Mouse (Mus musculus): Measurements from ENCODE around the gene Orai3. TPM values are rescaled to one million over a fixed set of nuclear protein-coding genes. Genes with fewer than 3 reads are reported as not detected.

Gene Orai3
- polyA plus RNA-seq, 1 experiment from 2014 or later: 4.8 TPM

DNA sequence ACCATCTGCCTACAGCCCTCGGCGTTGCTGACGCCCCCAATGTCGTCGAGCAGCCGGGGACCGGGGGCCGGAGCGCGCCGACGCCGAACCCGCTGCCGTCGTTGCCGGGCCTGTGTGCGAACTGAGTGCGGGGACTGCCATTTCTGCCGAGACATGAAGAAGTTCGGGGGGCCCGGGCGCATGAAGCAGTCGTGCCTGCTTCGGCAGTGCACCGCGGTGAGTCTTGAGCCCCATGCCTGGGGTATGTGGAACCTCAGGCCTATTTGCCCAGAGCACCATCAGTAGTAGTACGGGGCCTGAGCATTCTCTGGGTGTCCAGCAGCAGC, 21.4 kb upstream of the Orai3 start:
- WGBS: 92% methylated on average over 28 of the region's 28 CpGs
- peaks cover 24% of the 10 kb centered on the region for H3K4me1 ChIP-seq
- H3K4me2 ChIP-seq: peak overlapping the region; percentile 89
- H3K9ac ChIP-seq: peak overlapping the region; percentile 93; the same call in 1 of the 2 replicates
- H3K4me3 ChIP-seq: peak overlapping the region; percentile 93; the same call in 1 of the 2 replicates
- no peak overlapping the region for H3K27ac ChIP-seq
- ATAC-seq: no peak
- no peaks in the 10 kb centered on the region for H3K9me3 ChIP-seq (replicated peaks)
- H3K36me3 ChIP-seq (ENCODE audit: poor library complexity, severe bottlenecking): peaks cover 52% of the 10 kb centered on the region
- no peaks in the 10 kb centered on the region for H3K27me3 ChIP-seq

DNA sequence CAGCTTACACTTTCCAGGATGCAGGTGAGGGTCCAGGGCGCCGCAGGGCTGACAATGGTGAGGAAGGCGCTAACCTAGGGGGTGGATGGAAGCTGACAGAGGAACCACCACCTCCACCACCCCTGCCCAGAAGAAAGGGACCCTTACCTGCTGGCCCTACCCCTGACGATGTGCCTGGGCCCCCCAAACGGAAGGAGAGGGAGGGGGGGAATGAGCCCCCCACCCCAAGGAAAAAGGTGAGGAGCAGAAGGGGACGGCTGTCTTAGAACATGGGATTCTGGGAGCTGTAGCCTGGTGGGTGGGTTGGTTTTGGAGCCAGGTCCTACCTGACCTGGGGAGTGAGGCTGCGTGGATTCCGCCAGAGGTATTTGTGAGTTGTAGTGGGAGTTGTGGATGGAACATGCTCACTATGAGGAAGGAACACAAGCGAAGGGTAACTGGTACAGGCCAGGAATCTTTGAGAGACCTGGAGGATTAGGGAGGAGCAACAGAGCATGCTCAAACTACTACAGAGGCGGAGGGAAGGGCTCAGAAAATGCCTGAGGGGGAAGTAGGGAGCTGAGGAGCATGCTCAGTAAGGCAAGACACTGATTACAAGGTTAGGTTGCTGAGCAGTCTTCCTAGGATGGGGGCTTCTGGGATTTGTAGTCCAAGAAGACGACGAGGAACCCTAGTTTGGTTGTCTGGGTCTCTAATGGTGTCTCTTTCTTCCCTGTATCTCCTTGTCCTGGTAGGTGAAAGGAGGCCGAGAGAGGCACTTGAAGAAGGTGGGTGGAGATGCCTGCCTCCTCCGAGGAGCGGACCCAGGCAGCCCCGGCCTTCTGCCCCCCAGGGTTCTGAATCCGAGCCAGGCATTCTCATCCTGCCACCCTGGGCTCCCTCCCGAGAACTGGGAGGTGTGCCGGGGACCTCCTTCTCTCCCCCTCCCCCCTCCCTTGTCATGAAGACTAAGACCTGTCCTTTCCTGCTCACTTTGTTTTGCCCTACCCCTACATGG, 19.2 kb upstream of the Orai3 start:
- ATAC-seq: no peak
- peaks cover 21% of the 10 kb centered on the region for H3K4me1 ChIP-seq
- H3K9ac ChIP-seq: no peak overlapping the region
- no peaks in the 10 kb centered on the region for H3K9me3 ChIP-seq (replicated peaks)
- 0 out of 2 replicates have a peak overlapping the region, but pooled peaks have one; percentile 0 for H3K4me3 ChIP-seq
- H3K27ac ChIP-seq: no peak overlapping the region
- 87% methylated on average over 18 of the region's 19 CpGs for WGBS
- peaks cover 74% of the 10 kb centered on the region for H3K36me3 ChIP-seq (ENCODE audit: poor library complexity, severe bottlenecking)
- H3K27me3 ChIP-seq: no peaks in the 10 kb centered on the region
- no peak overlapping the region for H3K4me2 ChIP-seq

DNA sequence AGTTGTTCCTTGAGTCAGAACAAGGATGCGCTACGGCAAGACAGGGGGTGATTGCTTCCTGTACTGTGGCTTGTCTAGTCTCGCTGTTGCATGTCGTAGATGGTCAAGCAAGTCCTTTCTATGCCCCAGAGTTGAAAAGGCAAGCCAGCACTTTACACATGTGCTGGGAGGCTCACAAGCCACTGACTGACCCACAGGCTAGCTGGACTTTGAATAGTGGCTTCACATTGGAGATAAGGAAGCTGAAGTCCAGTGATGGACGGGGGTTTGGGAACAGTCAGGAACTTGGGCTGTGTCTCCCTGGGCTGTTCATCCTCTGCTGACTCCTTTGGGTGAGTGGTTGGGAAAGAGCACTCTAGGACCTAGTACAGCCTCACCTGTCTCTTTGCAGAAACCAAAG, 18.0 kb upstream of the Orai3 start:
- 96% methylated on average over 5 of the region's 5 CpGs for WGBS
- H3K4me3 ChIP-seq: no peak overlapping the region
- H3K9me3 ChIP-seq (replicated peaks): no peaks in the 10 kb centered on the region
- no peak overlapping the region for H3K4me2 ChIP-seq
- H3K27ac ChIP-seq: no peak overlapping the region
- no peak for ATAC-seq
- no peaks in the 10 kb centered on the region for H3K27me3 ChIP-seq
- peaks cover 86% of the 10 kb centered on the region for H3K36me3 ChIP-seq (ENCODE audit: poor library complexity, severe bottlenecking)
- H3K9ac ChIP-seq: no peak overlapping the region
- peaks cover 21% of the 10 kb centered on the region for H3K4me1 ChIP-seq

DNA sequence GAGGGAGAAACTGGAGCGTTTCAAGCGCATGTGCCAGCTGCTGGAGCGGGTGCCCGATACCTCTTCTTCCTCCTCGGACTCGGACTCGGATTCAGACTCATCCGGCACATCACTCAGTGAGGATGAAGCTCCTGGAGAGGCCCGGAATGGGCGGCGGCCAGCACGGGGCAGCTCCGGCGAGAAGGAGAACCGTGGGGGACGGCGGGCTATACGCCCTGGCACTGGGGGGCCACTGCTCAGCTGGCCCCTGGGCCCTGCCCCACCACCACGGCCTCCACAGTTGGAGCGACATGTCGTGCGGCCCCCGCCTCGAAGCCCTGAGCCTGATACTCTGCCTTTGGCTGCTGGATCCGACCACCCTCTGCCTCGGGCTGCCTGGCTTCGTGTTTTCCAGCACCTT, 17.5 kb upstream of the Orai3 start:
- WGBS: 93% methylated on average over 27 of the region's 27 CpGs
- no peaks in the 10 kb centered on the region for H3K27me3 ChIP-seq
- no peak overlapping the region for H3K4me3 ChIP-seq
- 0 out of 2 replicates have a peak overlapping the region, but pooled peaks have one; percentile 4 for H3K9ac ChIP-seq
- peaks cover 90% of the 10 kb centered on the region for H3K36me3 ChIP-seq (ENCODE audit: poor library complexity, severe bottlenecking)
- H3K4me1 ChIP-seq: peaks cover 20% of the 10 kb centered on the region
- ATAC-seq: no peak
- no peaks in the 10 kb centered on the region for H3K9me3 ChIP-seq (replicated peaks)
- no peak overlapping the region for H3K27ac ChIP-seq
- no peak overlapping the region for H3K4me2 ChIP-seq

GRCm38 (mm10) chr7:127753158-127753557, 16.5 kb upstream of the Orai3 start:
- Histone ChIP-seq H3K9ac (no peak overlapping the region), H3K4me3 (no peak overlapping the region), H3K27ac (no peak overlapping the region), H3K4me2 (no peak overlapping the region), H3K27me3 (no peaks in the 10 kb centered on the region), H3K9me3 (replicated peaks) (no peaks in the 10 kb centered on the region), H3K36me3 (ENCODE audit: poor library complexity, severe bottlenecking) (peaks cover 100% of the 10 kb centered on the region), H3K4me1 (peaks cover 9% of the 10 kb centered on the region; the same call in 1 of the 2 replicates)
- WGBS: 78% methylated on average over 5 of the region's 5 CpGs
- no peak for ATAC-seq

- H3K4me1 ChIP-seq: peaks cover 9% of the 10 kb centered on the region; the same call in 1 of the 2 replicates
- H3K9ac ChIP-seq: no peak overlapping the region
- H3K4me2 ChIP-seq: no peak overlapping the region
- no peaks in the 10 kb centered on the region for H3K9me3 ChIP-seq (replicated peaks)
- ATAC-seq: no peak
- 90% methylated on average over 7 of the region's 7 CpGs for whole genome bisulfite sequencing
- no peaks in the 10 kb centered on the region for H3K27me3 ChIP-seq
- H3K36me3 ChIP-seq (ENCODE audit: poor library complexity, severe bottlenecking): peaks cover 100% of the 10 kb centered on the region
- H3K4me3 ChIP-seq: no peak overlapping the region
- no peak overlapping the region for H3K27ac ChIP-seq
Measured at GRCm38 (mm10) chr7:127753741-127754140, 15.9 kb upstream of the Orai3 start.

DNA sequence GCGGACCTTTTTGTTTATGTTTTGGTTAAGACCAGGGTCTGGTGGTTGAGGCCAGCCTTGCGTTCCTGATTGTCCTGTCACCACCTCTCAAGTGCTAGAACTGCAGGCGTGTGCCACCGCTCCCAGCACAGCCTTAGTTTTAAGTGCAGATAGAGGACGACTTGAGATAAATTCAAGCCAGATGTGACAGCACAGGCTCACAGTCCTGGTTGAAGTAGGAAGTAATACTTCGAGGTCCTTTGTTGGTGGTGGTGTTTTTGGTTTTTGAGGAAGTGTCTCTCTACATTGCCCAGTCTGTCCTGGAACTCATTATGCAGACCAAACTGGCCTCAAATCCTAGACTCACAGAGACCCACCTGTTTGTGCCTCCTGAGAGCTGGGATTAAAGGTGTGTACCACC, 9.9 kb upstream of the Orai3 start:
- no peak for ATAC-seq
- 92% methylated on average over 6 of the region's 6 CpGs for WGBS
- peaks cover 96% of the 10 kb centered on the region for H3K36me3 ChIP-seq (ENCODE audit: poor library complexity, severe bottlenecking)
- no peaks in the 10 kb centered on the region for H3K9me3 ChIP-seq (replicated peaks)
- H3K27ac ChIP-seq: no peak overlapping the region
- H3K27me3 ChIP-seq: no peaks in the 10 kb centered on the region
- H3K4me3 ChIP-seq: no peak overlapping the region
- no peak overlapping the region for H3K4me2 ChIP-seq
- H3K9ac ChIP-seq: no peak overlapping the region
- H3K4me1 ChIP-seq: no peaks in the 10 kb centered on the region

DNA sequence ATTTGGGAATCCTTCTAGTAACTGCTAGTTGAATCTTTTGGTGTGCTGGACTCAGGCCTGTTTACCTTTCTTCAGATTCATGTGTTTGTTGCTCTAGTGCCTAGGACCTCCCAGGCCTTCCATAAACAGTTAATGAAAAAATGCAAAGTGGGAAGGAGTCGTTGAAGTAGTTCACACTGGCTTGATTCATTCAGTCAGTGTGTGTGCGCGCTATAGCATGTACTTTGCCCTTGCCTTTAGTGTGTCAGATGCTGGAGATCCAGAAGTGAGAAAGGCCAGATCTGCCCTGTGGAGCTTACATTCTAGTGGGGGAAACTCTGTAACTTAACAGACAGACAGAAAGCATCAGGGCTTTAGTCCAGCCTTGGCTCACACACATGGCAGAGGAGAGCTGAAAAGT, 9.1 kb upstream of the Orai3 start:
- H3K4me2 ChIP-seq: no peak overlapping the region
- no peak overlapping the region for H3K4me3 ChIP-seq
- no peak for ATAC-seq
- no peaks in the 10 kb centered on the region for H3K27me3 ChIP-seq
- H3K27ac ChIP-seq: no peak overlapping the region
- H3K9ac ChIP-seq: no peak overlapping the region
- WGBS: 94% methylated on average over 3 of the region's 3 CpGs
- peaks cover 96% of the 10 kb centered on the region for H3K36me3 ChIP-seq (ENCODE audit: poor library complexity, severe bottlenecking)
- H3K4me1 ChIP-seq: no peaks in the 10 kb centered on the region
- H3K9me3 ChIP-seq (replicated peaks): no peaks in the 10 kb centered on the region

DNA sequence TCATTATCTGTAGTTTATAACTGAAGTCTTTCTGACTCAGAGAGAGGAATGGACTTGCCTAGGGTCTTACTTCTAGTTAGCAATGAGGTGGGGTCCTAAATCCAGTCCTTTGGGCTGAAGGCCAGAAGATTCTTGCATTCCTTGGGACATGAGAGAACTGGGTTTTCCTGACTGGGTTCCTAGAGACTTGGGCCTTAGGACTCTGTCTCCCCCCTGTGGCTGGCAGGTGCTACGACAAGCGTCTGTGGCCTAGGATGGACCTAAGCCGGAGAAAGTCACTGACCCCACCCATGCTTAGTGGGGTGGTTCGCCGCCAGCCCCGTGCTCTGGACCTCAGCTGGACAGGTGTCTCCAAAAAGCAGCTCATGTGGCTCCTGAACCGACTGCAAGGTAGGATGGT, 8.6 kb upstream of the Orai3 start:
- peaks cover 96% of the 10 kb centered on the region for H3K36me3 ChIP-seq (ENCODE audit: poor library complexity, severe bottlenecking)
- H3K27ac ChIP-seq: no peak overlapping the region
- no peaks in the 10 kb centered on the region for H3K27me3 ChIP-seq
- H3K4me2 ChIP-seq: no peak overlapping the region
- no peak overlapping the region for H3K9ac ChIP-seq
- WGBS: 45% methylated on average over 7 of the region's 7 CpGs
- no peaks in the 10 kb centered on the region for H3K4me1 ChIP-seq
- H3K4me3 ChIP-seq: no peak overlapping the region
- no peak for ATAC-seq
- no peaks in the 10 kb centered on the region for H3K9me3 ChIP-seq (replicated peaks)

- WGBS: 96% methylated on average over 4 of the region's 4 CpGs
- no peak overlapping the region for H3K9ac ChIP-seq
- H3K4me2 ChIP-seq: no peak overlapping the region
- ATAC-seq: no peak
- H3K36me3 ChIP-seq (ENCODE audit: poor library complexity, severe bottlenecking): peaks cover 96% of the 10 kb centered on the region
- no peak overlapping the region for H3K27ac ChIP-seq
- H3K4me1 ChIP-seq: peaks cover 9% of the 10 kb centered on the region
- no peaks in the 10 kb centered on the region for H3K9me3 ChIP-seq (replicated peaks)
- no peaks in the 10 kb centered on the region for H3K27me3 ChIP-seq
- H3K4me3 ChIP-seq: no peak overlapping the region
Measured at GRCm38 (mm10) chr7:127763642-127764041, 6.0 kb upstream of the Orai3 start.

DNA sequence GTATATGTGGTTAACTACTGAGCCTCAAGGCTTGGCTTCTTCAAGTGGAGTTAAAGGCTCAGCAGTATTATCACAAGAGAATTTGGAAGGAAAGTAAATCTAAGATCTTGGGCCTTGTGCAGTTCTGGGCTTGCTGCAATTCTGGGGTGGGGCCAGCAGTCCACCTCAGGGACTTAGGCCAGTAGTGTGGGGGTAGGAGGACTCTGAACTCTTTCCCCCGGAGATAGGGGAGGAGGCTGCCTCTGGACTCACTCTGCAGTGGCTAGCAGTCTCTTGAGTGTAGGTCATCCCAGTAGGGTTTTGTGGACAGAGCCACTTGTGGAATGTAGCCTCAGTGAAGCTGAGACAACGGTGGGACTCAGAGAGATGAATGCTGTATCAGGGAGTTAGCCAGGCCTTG, 3.9 kb upstream of the Orai3 start:
- ATAC-seq: no peak
- Histone ChIP-seq H3K4me1 (peaks cover 29% of the 10 kb centered on the region), H3K9ac (no peak overlapping the region), H3K4me2 (no peak overlapping the region), H3K9me3 (replicated peaks) (no peaks in the 10 kb centered on the region), H3K27ac (no peak overlapping the region), H3K27me3 (no peaks in the 10 kb centered on the region), H3K4me3 (no peak overlapping the region), H3K36me3 (ENCODE audit: poor library complexity, severe bottlenecking) (peaks cover 76% of the 10 kb centered on the region)
- WGBS: 93% methylated on average over 2 of the region's 2 CpGs

DNA sequence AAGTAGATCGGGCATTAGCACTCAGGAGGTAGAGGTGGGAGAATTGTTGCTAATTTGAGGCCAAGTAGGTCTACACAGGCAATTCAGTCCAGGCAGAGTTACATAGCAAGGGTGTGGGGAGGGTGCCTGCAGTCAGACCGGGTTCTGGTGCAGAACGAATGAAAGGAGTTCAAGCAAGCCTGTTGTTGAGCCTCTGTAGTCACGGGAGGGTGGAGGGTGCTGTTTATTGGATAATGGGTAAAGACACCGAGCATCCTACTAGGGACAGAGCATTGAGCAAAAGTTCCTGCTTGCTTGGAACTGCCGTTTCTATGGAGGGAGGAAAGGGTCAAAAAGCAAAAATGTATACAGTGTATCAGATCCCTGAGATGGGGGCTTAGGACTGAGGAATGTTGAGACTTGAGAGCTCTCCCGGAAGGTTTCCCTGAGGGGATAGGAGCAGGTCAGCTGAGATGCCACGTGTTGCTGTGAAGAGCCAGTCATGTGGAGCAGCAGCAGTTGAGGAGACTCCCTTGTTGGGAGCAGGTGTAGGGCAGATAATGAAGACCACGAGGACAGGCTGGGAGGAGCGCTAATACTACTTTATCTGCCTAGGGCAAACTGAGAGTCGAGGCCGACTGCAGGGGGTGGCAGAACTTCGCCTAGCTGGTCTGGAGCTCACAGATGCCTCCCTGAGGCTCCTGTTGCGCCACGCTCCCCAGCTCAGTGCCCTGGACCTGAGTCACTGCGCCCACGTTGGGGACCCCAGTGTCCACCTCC, 2.6 kb upstream of the Orai3 start:
- Histone ChIP-seq H3K4me1 (peaks cover 35% of the 10 kb centered on the region), H3K9ac (no peak overlapping the region), H3K27ac (no peak overlapping the region), H3K9me3 (replicated peaks) (no peaks in the 10 kb centered on the region), H3K27me3 (no peaks in the 10 kb centered on the region), H3K4me2 (no peak overlapping the region), H3K36me3 (ENCODE audit: poor library complexity, severe bottlenecking) (peaks cover 63% of the 10 kb centered on the region), H3K4me3 (no peak overlapping the region)
- 81% methylated on average over 17 of the region's 17 CpGs for WGBS
- ATAC-seq: no peak
